Mouse (Mus musculus): ENCODE measurements at regions not wholly inside any gene's neighbourhood (a gene's known extent, or its start where the extent isn't known, plus 50 kb on each side); places are given as distances from the start of the nearest gene placed in this dataset.

- H3K4me2 ChIP-seq, result no peak overlapping the region
- 61% methylated on average over 4 of the region's 4 CpGs for WGBS
- H3K36me3 ChIP-seq, result no peaks in the 10 kb centered on the region
- no peak for ATAC-seq (ENCODE audit: insufficient number of reproducible peaks, low FRiP score, low TSS enrichment, low read depth)
- no peaks in the 10 kb centered on the region for H3K27me3 ChIP-seq
- H3K9ac ChIP-seq, result no peak overlapping the region
- H3K4me3 ChIP-seq, result no peak overlapping the region
- H3K27ac ChIP-seq, result no peak overlapping the region
- H3K4me1 ChIP-seq, result no peaks in the 10 kb centered on the region
- no peaks in the 10 kb centered on the region for H3K9me3 ChIP-seq
Measured at GRCm38 (mm10) chr17:4319141-4319540, 623.1 kb upstream of the Nox3 start.

- H3K4me3 ChIP-seq, result no peak overlapping the region
- ATAC-seq (ENCODE audit: insufficient number of reproducible peaks, low FRiP score, low TSS enrichment, low read depth), result no peak
- H3K27ac ChIP-seq, result no peak overlapping the region
- WGBS, result 77% methylated on average over 1 of the region's 1 CpGs
- no peak overlapping the region for H3K9ac ChIP-seq
- no peaks in the 10 kb centered on the region for H3K9me3 ChIP-seq
- no peaks in the 10 kb centered on the region for H3K36me3 ChIP-seq
- H3K27me3 ChIP-seq, result no peaks in the 10 kb centered on the region
- H3K4me1 ChIP-seq, result no peaks in the 10 kb centered on the region
- H3K4me2 ChIP-seq, result no peak overlapping the region
Measured at GRCm38 (mm10) chr17:4328810-4329209, 632.7 kb upstream of the Nox3 start.

- Histone ChIP-seq H3K4me1 (no peaks in the 10 kb centered on the region), H3K27ac (no peak overlapping the region), H3K9me3 (no peaks in the 10 kb centered on the region), H3K27me3 (no peaks in the 10 kb centered on the region), H3K4me3 (no peak overlapping the region), H3K9ac (no peak overlapping the region), H3K36me3 (no peaks in the 10 kb centered on the region), H3K4me2 (no peak overlapping the region)
- 36% methylated on average over 9 of the region's 9 CpGs for WGBS
- no peak for ATAC-seq (ENCODE audit: insufficient number of reproducible peaks, low FRiP score, low TSS enrichment, low read depth)
Measured at GRCm38 (mm10) chr17:4331650-4332049, 635.6 kb upstream of the Nox3 start.

GRCm38 (mm10) chr17:4333091-4333490, 637.0 kb upstream of the Nox3 start:
- H3K36me3 ChIP-seq, result no peaks in the 10 kb centered on the region
- no peak overlapping the region for H3K27ac ChIP-seq
- H3K27me3 ChIP-seq, result no peaks in the 10 kb centered on the region
- H3K9me3 ChIP-seq, result no peaks in the 10 kb centered on the region
- H3K4me2 ChIP-seq, result no peak overlapping the region
- H3K4me1 ChIP-seq, result no peaks in the 10 kb centered on the region
- no peak overlapping the region for H3K4me3 ChIP-seq
- 88% methylated on average over 4 of the region's 4 CpGs for WGBS
- no peak overlapping the region for H3K9ac ChIP-seq
- ATAC-seq (ENCODE audit: insufficient number of reproducible peaks, low FRiP score, low TSS enrichment, low read depth), result no peak

GRCm38 (mm10) chr17:4353018-4353417, 641.1 kb upstream of the Arid1b start:
- Histone ChIP-seq H3K36me3 (no peaks in the 10 kb centered on the region), H3K4me1 (no peaks in the 10 kb centered on the region), H3K9ac (no peak overlapping the region), H3K27ac (no peak overlapping the region), H3K9me3 (no peaks in the 10 kb centered on the region), H3K4me3 (no peak overlapping the region), H3K27me3 (no peaks in the 10 kb centered on the region), H3K4me2 (no peak overlapping the region)
- no peak for ATAC-seq (ENCODE audit: insufficient number of reproducible peaks, low FRiP score, low TSS enrichment, low read depth)
- WGBS, result 63% methylated on average over 1 of the region's 1 CpGs

GRCm38 (mm10) chr17:4355506-4356218, 638.5 kb upstream of the Arid1b start:
- no peaks in the 10 kb centered on the region for H3K27me3 ChIP-seq
- no peak overlapping the region for H3K9ac ChIP-seq
- ATAC-seq (ENCODE audit: insufficient number of reproducible peaks, low FRiP score, low TSS enrichment, low read depth), result no peak
- H3K9me3 ChIP-seq, result no peaks in the 10 kb centered on the region
- 87% methylated on average over 5 of the region's 5 CpGs for WGBS
- H3K36me3 ChIP-seq, result no peaks in the 10 kb centered on the region
- H3K27ac ChIP-seq, result no peak overlapping the region
- H3K4me3 ChIP-seq, result no peak overlapping the region
- H3K4me2 ChIP-seq, result no peak overlapping the region
- H3K4me1 ChIP-seq, result no peaks in the 10 kb centered on the region

- Histone ChIP-seq H3K4me2 (no peak overlapping the region), H3K4me1 (no peaks in the 10 kb centered on the region), H3K27me3 (no peaks in the 10 kb centered on the region), H3K36me3 (no peaks in the 10 kb centered on the region), H3K27ac (peak overlapping the region; percentile 9; the same call in 1 of the 2 replicates), H3K9ac (no peak overlapping the region), H3K4me3 (no peak overlapping the region), H3K9me3 (no peaks in the 10 kb centered on the region)
- no peak for ATAC-seq (ENCODE audit: insufficient number of reproducible peaks, low FRiP score, low TSS enrichment, low read depth)
- WGBS, result 31% methylated on average over 4 of the region's 4 CpGs
Measured at GRCm38 (mm10) chr17:4360413-4361320, 633.5 kb upstream of the Arid1b start.

- no peak overlapping the region for H3K4me3 ChIP-seq
- H3K27me3 ChIP-seq, result no peaks in the 10 kb centered on the region
- H3K36me3 ChIP-seq, result no peaks in the 10 kb centered on the region
- no peak overlapping the region for H3K27ac ChIP-seq
- H3K4me1 ChIP-seq, result no peaks in the 10 kb centered on the region
- H3K9ac ChIP-seq, result no peak overlapping the region
- ATAC-seq (ENCODE audit: insufficient number of reproducible peaks, low FRiP score, low TSS enrichment, low read depth), result no peak
- no peaks in the 10 kb centered on the region for H3K9me3 ChIP-seq
- no peak overlapping the region for H3K4me2 ChIP-seq
Measured at GRCm38 (mm10) chr17:4365811-4366210, 628.3 kb upstream of the Arid1b start.

- Histone ChIP-seq H3K4me3 (no peak overlapping the region), H3K36me3 (no peaks in the 10 kb centered on the region), H3K27me3 (no peaks in the 10 kb centered on the region), H3K4me1 (no peaks in the 10 kb centered on the region), H3K4me2 (no peak overlapping the region), H3K9ac (no peak overlapping the region), H3K27ac (no peak overlapping the region), H3K9me3 (no peaks in the 10 kb centered on the region)
- no peak for ATAC-seq (ENCODE audit: insufficient number of reproducible peaks, low FRiP score, low TSS enrichment, low read depth)
- WGBS, result 79% methylated on average over 1 of the region's 1 CpGs
Measured at GRCm38 (mm10) chr17:4380449-4380848, 613.7 kb upstream of the Arid1b start.

GRCm38 (mm10) chr17:4380873-4381272, 613.3 kb upstream of the Arid1b start:
- H3K4me3 ChIP-seq, result no peak overlapping the region
- no peak overlapping the region for H3K4me2 ChIP-seq
- H3K9ac ChIP-seq, result no peak overlapping the region
- no peaks in the 10 kb centered on the region for H3K27me3 ChIP-seq
- H3K4me1 ChIP-seq, result no peaks in the 10 kb centered on the region
- H3K36me3 ChIP-seq, result no peaks in the 10 kb centered on the region
- H3K27ac ChIP-seq, result no peak overlapping the region
- no peak for ATAC-seq (ENCODE audit: insufficient number of reproducible peaks, low FRiP score, low TSS enrichment, low read depth)
- H3K9me3 ChIP-seq, result no peaks in the 10 kb centered on the region

GRCm38 (mm10) chr17:4381896-4382685, 612.0 kb upstream of the Arid1b start:
- H3K9me3 ChIP-seq, result no peaks in the 10 kb centered on the region
- WGBS, result 76% methylated on average over 13 of the region's 13 CpGs
- no peak overlapping the region for H3K27ac ChIP-seq
- no peaks in the 10 kb centered on the region for H3K4me1 ChIP-seq
- no peak overlapping the region for H3K4me3 ChIP-seq
- no peak overlapping the region for H3K9ac ChIP-seq
- no peaks in the 10 kb centered on the region for H3K27me3 ChIP-seq
- H3K4me2 ChIP-seq, result no peak overlapping the region
- ATAC-seq (ENCODE audit: insufficient number of reproducible peaks, low FRiP score, low TSS enrichment, low read depth), result no peak
- H3K36me3 ChIP-seq, result no peaks in the 10 kb centered on the region

GRCm38 (mm10) chr17:4382716-4383115, 611.4 kb upstream of the Arid1b start:
- no peak overlapping the region for H3K9ac ChIP-seq
- no peak for ATAC-seq (ENCODE audit: insufficient number of reproducible peaks, low FRiP score, low TSS enrichment, low read depth)
- no peak overlapping the region for H3K27ac ChIP-seq
- no peak overlapping the region for H3K4me3 ChIP-seq
- no peaks in the 10 kb centered on the region for H3K4me1 ChIP-seq
- no peaks in the 10 kb centered on the region for H3K27me3 ChIP-seq
- H3K36me3 ChIP-seq, result no peaks in the 10 kb centered on the region
- no peak overlapping the region for H3K4me2 ChIP-seq
- no peaks in the 10 kb centered on the region for H3K9me3 ChIP-seq
